Mouse (Mus musculus): ENCODE results near the gene Lrrc4. TPM values are rescaled to one million over a fixed set of nuclear protein-coding genes. Genes with fewer than 3 reads are reported as not detected.

The Lrrc4 gene
- total RNA-seq, 4 experiments from 2014 or later, result 0.22 to 0.38 (median 0.23) TPM

DNA sequence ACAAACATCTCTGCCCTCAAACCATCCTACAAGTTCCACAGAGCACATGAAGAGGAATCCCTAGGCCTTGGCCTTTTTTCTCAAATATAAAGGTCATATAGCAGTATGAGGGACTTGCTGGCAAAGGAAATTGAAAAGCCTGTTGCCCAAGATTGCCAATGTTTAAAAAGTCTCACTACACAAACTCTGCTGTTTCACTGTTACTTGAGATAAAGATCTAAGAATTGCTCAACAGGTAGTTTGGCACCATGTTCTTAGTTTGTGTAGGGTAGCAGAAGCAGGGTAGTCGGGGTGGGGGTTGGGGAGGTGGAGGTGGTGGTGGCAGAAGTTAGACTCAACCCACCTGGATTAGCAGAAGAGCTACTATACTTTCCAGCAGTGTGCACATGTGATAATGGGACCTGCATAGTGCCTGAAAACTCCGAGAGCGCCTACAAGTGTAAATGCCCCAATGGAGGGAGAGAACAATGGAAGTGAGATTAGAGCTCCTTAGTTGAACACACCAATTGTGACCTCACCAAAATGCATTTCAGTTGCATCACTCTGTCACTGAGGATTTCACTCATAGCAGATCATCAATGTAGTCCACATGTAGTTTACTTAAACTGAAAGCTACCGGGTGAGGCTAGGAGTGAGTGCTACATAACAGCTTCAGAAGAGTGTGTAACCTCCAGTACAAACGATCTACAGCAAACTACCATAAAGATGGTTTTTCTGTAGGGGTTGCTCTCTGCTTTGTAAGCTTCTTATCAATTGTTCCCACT is 97.5 kb downstream of the Lrrc4 start:
- DNase-seq (ENCODE audit: low spot score in 2 of 2), result no peak

DNA sequence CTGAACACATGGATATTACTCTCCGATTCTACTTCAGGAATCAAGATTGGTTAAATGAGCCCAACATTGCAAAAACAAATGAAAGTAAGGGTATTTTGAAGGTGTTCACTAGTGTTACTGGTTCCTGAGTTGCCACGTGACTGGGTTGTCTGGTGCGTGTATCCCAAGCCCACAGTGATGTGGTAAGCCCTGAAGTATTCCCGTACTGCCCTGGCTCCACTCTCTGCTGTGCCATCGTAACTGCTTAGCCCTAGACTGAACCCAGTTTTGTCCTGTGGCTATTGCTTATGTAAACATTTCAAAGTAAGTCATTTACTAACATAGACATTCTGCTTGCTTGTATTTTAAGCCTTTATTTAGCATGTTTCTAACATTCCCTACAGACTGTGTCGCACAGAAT is 100.3 kb downstream of the Lrrc4 start:
- DNase-seq (ENCODE audit: low spot score in 2 of 2), result no peak

DNA sequence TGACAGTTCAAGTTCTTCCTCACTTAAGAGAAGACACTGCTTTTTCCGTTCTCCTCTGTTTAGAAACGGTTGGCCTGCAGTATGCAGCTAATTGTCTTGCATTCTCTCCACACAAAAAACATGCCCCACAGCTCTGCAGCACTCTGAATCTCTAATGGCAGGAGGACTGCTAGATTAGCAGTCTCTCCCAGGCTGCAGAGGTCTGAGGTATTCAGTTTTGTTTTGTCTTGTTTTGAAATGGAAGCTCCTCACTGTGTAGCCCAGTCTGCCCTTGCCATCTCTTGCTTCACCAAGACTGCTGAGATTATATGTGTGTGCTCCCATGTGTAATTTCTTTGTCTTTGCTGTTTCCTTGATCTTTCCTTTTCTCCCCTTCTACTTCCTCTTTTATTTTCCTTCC is 101.9 kb downstream of the Lrrc4 start:
- no peak for DNase-seq (ENCODE audit: low spot score in 2 of 2)

DNA sequence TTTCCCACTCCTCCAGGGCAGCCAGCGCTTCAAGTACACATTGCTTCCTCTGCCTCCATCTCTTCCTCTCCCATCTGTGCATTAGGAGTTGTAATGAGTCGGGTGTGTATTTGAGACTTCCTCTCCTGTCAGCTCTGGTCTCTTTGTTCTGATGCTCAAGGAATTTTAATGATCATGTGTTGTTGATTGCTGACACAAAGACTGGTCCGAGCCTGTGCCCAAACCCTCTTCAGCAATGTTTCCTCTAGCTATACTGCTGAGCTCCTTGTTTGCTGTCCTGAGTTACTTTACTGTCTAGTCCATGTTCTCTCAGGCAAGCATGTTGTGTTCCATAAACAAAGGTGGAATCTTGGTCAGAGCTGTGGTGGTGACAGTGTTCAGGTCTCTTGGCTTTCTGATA is 102.3 kb downstream of the Lrrc4 start:
- DNase-seq (ENCODE audit: low spot score in 2 of 2), result no peak

DNA sequence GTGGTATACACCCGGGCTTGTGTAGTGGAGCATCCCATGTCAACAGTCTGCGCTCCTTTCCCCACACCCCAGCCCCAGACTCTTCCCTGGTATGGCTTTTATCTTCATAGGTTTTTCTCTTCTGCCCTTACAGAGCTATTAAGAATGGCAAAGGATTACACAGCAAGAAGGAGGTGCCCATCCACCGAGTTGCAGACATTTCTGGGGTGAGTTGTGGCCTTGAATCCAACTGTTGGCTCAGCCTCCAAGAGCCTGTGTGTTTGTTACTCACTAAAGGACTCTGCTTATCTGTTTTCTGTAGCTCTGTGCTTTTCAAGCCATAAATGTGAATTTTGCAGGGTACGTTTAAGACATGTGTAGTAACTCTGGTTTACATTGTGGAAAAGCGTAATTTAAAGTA is 106.8 kb downstream of the Lrrc4 start:
- no peak for DNase-seq (ENCODE audit: low spot score in 2 of 2)

DNA sequence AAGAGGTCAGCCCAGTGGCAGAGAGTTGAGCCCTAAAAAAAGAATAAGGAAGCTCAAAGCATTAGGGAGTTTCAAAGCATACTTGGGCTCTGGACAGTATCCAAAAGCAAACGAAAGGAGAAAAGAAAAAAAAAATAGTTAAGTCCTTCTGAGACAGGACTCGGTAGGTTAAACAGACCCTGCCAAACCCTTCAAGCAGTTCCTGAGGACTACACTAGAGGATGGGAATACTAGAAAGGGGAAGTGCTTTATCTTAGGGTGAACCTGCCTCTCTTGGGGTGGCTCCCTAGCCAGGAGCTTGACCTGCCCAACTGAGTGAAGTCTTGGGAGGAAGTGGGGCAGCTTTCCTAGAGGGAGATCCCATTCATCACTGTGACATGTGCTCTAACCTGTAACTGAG is 108.5 kb downstream of the Lrrc4 start:
- no peak for DNase-seq (ENCODE audit: low spot score in 2 of 2)

DNA sequence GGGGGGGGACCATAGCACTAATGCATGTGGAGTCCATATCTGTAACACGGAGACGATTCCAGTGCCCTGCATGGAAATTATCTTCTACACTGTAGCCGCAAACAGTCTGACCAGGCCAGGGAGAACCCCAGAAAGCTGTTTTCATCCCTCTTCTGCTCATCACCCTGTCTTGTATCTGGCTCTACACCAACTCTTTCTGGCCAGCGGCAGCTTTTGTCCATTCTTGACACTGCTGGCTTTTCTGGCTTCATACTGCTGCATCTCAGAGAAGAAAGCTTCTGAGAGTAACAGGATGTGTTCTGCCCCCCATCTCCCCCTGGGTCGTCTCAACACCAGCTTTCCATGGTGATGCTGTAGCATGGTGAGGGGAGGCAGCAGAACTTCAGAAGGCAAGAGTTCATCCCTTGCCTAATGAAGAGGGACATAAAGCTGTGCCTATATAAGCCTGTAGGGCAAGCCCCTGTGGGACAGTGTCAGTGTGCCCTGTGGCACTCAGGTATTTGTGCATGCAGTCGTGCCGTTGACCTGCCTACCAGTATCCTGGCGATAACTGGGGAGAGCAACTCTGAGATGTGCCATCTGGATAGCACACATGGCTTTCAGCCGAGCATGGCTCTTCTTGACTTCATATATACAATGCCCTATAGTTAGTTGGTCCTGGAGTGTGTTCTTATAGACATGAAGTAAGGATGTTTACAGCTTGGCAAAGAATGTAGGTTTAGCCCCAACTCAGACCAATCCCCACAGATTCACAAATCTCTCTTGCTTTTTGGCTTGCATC is 111.0 kb downstream of the Lrrc4 start:
- no peak for DNase-seq (ENCODE audit: low spot score in 2 of 2)

DNA sequence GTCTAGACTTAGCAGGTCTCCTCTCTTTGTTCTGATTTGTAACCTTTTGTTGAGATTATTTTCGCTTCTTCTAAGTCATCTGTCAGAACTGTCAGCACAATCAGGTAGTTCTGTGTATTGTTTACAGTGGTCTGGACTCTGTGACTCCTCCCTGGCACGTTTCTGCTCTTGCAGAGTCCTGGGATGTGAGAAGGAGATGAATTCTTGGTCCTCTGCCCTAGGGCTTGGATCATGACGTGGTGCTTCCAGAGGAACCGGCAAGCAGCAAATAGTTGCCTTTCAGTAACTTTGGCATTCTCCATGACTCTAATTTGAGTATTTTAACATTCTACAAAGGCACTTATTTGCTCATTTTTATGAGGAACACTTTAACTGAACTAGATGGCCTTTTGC is 113.7 kb downstream of the Lrrc4 start:
- no peak for DNase-seq (ENCODE audit: low spot score in 2 of 2)

DNA sequence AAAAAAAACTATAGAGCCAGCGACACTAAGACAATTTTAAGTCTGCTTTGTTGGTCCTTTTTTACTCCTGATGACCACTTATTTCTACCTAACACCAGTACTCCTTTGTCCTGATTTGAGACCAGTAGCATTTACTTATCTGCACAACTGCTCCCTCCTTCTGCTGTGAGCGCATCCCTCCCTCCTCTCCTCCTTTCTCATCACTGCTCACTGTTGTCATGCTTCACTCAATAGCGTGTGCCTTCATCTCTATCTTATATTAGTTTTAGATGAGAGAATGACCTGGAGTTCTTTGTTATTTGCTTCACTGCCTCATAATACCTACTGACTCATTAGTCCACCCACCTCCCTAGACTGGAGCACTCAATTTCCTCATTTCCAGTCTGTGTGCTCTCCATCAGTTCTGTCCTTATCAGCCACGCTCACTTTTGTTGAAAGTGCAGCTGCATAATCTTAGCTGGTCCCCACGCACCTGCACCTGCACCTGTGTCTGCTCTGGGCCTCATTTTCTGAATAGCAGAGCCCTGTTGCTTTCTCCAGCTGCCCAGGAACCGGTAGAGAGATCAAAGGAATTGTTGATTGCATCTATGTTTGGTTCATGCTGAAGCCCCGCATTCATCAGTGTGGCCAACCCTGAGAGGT is 114.2 kb downstream of the Lrrc4 start:
- no peak for DNase-seq (ENCODE audit: low spot score in 2 of 2)

DNA sequence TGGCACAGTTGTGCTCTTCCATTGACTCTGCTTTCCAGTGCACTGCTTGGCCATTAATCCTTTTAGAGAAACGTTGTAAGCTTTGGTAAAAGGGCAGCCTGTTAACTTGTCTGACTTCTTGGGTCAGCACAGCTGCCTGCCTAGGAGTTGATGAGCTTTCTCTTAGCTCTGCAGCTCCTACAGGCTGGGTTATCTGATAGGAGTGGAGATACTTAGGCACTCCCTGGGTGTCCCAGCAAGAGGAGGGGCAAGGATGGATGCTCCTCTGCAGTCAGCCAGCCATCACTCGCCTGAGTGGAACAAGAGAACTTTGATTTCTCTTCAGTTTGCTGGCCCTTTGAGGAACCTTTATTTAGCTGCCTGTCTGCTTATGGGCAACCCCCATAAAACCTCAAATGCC is 121.5 kb downstream of the Lrrc4 start:
- no peak for DNase-seq (ENCODE audit: low spot score in 2 of 2)

DNA sequence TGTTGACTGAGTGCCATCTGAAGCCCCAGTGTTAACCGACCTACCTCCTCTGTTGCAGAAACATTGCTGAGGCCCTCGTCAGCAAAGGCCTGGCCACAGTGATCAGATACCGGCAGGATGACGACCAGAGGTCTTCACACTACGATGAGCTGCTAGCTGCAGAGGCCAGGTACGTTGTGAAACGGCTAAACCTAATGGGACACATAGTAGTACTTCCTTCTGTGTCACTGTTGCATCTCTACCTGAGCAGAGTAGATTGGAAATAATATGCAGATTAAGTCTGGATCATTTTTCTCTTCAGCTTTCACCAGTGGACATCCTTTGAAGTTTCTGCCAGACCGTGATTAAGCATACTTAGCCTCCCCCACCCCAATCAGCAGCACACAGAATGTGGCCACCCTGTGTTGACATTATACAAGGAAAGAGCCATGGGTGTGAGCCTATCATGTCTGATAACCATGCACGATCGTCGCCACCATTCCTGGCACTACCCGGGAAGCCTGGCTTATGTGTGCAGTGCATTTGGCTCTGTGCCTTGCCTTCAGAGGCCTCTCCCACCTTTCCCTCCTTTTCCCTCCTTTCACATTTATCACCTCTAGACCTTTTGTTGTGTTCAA is 124.5 kb downstream of the Lrrc4 start:
- no peak for DNase-seq (ENCODE audit: low spot score in 2 of 2)

DNA sequence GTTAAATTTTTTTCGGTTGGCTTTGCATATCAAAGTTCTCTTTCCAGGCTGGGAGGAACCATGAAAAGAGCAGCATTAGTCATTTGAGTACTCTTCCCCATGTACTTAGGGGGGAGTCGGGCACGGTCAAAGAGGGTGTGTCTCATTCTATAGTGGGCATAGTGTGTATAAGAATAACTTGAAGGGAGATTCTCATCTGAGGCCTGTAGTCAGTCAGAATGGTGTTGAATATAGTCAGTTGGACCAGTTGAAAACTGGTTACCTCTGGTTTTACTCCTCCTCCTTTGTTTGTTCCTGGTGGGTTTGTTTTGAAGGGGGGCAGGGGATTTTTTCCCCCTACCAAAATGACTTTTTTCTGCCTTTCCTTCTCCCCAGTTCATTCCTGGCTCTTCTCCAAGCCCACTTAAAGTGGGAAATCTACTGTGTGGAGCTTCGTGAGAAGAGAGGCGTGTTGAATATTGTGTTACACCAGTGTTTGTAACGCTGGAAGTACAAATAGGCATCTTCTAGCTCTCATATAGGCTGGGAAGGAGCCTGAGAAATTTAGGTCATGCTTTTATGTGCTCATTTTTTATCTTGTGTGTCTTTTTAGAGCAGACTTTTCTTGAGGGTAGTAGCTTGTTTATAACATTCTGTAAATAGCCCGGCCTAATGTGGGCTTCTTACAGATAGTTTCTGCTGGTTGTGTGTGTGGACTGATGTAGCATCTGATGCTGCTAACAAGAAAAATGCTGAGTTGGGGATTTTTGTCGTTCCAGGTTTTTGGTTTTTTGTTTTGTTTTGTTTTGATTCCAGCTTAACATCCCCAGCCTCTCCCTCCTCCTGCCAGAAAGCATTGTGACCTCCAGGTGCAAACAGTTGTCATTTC is 125.2 kb downstream of the Lrrc4 start:
- DNase-seq (ENCODE audit: low spot score in 2 of 2), result no peak

DNA sequence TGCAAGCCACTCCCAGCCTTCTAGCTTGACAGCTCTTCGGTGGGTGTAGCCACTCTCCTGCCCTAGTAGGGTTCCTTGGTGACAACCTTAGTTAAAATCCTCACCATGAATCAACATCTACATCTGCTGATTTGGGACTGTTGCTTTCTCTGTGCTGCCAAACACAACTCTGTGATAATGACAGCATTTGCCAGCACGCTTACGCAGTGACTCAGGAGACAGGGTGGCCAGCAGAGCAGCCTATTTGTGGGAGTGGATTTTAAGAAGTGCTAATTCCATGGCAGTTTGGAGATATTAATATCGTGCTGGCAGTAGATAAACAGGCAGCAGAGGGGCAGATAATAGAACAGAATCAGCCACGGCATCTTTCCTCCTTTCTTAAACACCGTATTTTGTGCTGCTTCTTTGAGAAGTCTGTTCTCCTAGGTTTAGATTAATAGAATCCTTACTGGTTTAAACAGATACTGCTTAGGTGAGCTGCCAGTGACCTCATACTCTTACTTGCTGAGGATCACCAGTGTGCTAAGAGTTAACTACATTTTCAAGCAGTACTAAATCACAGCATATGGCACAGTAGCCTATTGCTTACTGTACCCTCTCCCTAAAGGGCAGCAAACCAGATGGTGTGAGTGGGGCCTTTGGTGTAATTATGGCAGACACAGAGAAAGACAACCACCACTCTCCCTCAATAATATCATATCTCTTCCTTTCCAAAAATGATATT is 126.0 kb downstream of the Lrrc4 start:
- peak; percentile 4 to 15 for DNase-seq (ENCODE audit: low spot score in 2 of 2)

DNA sequence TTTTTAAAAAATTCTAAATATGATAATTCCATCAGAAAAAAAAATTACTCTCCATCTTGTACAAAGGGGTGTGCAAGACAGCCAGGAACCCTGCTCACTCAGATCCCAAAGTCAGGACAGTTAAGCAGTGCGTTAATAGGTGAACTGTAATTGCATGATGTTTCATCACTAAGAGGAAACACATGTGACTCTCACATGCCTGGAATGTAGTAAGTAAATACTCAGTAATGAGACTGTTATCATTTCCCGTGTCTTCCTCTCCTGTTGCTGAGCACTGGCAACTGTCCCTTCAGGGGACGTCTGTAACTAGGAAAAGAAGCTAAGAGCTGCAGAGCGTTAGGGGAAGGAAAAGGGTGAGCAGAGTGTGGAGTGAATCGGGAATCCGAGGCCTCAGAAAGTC is 126.9 kb downstream of the Lrrc4 start:
- no peak for DNase-seq (ENCODE audit: low spot score in 2 of 2)

DNA sequence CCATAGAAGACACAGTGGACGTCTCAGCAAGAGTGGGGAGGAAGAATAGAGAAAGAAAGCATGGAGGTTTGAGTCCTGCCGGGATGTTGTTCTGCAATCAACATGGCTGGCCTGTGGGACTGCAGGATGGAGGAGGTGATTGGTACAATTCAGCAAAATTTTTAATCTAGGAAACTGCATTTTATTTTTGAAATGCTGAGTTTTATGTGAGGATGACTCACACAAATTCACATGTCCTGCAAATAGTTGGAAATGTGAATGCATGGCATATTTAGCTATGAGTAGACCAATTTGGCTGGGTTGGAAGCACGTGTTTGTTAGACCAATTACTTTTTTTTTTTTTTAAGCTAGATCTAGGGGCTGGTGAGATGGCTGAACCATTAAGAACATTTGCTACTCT is 134.3 kb downstream of the Lrrc4 start:
- no peak for DNase-seq (ENCODE audit: low spot score in 2 of 2)

DNA sequence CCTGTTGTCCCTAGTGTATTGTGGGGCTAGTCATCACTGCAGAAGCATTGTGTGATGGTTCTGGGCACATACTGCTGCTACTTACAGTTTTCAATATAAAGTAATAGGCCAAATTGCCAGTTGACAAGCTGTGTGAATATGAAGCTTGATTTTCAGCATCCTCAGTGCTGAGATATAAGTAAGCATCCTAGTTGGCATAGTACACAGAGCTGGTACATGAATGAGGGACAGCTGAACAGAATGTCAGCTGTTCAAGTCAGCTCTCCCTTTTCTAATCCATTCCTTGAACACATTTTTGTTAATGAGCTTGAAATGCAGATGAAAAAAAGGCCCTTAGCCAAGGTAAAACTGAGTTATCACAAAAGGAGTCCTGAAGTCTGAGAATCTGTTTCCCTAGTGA is 138.9 kb downstream of the Lrrc4 start:
- DNase-seq (ENCODE audit: low spot score in 2 of 2), result no peak

DNA sequence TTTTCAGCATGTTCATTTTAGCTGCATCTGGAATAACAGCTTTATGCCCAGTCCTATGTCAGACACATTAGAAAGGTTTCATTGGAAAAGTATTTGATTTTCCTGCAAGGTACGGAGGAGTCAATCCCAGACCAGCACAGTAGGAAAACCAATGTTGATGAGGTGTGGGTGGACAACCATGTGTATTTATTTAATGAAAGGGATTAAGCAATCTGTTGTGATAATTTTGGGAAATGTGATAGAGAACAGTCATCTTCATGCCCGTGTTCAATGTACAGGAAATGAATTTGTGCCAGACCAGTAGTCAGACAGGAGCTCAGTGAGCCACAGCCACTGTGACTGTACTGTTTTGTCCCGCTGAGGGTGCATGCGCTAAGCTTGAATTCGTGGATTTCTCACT is 143.8 kb downstream of the Lrrc4 start:
- no peak for DNase-seq (ENCODE audit: low spot score in 2 of 2)

DNA sequence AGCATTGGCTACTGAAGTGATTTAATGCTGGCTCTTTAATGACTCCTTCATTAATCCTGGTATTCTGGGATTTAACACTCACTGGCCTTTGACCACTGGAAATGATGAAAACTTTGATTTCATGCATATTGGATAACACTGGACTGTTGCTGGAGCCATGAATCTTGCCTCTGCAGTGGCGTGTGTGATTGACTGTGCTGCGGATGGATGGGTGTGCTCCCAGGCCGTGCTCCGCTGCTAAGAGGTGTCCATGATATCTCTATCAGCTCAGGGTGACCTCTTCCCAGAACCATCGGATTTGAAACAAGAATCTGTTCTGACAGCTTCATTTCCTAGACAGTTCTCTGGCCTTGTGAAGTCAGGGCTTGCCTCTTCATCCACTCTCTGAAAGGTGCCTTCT is 145.8 kb downstream of the Lrrc4 start:
- DNase-seq (ENCODE audit: low spot score in 2 of 2), result no peak

DNA sequence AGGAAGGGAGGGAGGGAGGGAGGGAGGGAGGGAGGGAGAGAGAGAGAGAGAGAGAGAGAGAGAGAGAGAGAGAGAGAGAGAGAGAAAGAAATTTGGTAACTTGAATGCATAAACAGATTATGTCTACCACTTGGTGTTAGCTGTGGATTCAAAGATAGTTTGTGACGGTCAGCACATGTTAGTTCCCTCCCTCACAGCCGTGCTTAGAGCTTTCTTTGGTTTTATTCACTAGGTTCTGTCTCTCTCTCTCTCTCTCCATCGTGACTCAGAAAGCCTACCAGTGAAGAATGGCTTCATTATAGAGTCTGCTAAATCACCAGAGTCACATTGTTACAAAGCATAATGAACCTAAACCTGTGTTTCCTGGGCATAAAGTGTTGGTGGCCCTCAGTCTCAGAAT is 146.5 kb downstream of the Lrrc4 start:
- no peak for DNase-seq (ENCODE audit: low spot score in 2 of 2)
